Mouse (Mus musculus) cerebellum, postnatal 14 days (tissue): ENCODE measurements around the gene Gpr158.
A peak's percentile ranks its signal among the peaks of the same experiment; 100 is the strongest.
"Not testable (repeated sequence)": the region's sequence is repeated elsewhere in the genome, so short reads cannot be mapped to it uniquely, and the experiment has no call there.

Source experiments
- DNase-seq, 2 experiments: peaks; one replicate each; pipeline ENCODE4 v3.0.0; 2021; ENCODE audit warnings: mixed read lengths in 2 of 2

Gene Gpr158

DNA sequence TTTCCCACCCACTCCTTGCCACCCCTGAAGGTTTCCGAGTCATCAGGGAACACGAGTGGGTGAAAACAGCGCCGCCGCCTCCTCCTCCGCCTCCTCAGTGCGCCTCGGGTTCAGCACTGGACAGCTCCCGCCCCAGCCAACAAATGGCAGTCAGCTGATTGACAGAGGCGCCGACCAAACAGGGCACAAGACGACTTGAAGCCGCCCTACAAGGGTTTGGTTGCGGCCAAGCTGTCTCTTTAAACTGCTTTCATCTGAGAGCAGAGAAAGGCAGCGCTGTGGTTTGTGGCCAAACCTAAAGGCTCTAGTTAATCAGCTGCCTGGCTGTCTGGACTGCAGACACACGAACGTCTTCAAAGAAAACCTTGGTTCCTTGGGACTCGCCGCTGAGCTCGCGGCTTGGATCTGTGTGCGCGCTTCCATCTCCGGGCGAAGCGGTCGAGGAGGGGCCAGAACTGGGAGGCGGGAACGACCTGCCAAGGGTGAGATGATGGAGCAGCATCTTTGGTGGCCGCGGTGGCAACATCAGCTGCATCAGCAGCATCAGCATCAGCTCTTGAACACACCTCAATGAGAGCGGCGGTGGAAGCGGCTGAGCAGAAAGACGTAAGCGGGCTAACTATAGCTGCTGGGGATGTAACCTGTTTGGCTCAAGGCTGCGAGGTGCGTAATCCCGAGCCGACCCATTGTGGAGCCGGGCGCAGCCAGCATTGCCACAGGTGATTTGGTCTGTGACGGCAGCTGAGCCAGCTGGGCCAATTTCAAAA is at the start of gene Gpr158:
Gene Gpr158 (plus strand): TSS at position 198 of the 767 bp plus-strand sequence.
- peak; percentile 96 to 97 for DNase-seq

- DNase-seq: peak; percentile 75 to 86
Observed at GRCm38 (mm10) chr2:21343821-21344220, 23.5 kb upstream of the Gpr158 start.

DNA sequence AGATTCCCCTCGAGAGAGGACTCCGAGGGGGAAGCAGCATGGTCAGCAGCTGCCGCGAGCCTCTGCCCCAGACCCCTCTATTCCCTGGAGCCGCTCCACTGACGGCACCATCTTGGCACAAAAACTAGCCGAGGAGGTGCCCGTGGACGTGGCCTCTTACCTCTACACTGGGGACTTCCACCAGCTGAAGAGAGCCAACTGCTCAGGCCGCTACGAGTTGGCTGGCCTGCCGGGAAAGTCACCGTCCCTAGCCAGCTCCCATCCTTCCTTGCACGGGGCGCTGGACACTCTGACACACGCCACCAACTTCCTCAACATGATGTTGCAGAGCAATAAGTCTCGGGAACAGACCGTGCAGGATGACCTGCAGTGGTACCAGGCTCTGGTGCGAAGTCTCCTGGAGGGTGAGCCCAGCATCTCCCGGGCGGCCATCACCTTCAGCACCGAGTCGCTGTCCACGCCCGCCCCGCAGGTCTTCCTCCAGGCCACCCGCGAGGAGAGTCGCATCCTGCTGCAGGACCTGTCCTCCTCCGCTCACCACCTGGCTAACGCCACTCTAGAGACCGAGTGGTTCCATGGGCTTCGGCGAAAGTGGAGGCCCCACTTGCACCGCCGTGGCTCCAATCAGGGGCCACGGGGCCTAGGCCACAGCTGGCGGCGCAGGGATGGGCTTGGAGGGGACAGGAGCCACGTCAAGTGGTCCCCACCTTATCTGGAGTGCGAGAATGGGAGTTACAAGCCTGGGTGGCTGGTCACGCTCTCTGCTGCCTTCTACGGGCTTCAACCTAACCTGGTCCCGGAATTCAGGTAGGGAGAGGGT is 1.2 kb downstream of the Gpr158 start:
- DNase-seq: peak; percentile 54 to 64

- DNase-seq: peak in 1 of 2 experiments; percentile 20
Observed at GRCm38 (mm10) chr2:21369171-21369485, 1.8 kb downstream of the Gpr158 start.

GRCm38 (mm10) chr2:21369556-21369955 is 2.2 kb downstream of the Gpr158 start:
- DNase-seq: peak; percentile 49 to 68

DNA sequence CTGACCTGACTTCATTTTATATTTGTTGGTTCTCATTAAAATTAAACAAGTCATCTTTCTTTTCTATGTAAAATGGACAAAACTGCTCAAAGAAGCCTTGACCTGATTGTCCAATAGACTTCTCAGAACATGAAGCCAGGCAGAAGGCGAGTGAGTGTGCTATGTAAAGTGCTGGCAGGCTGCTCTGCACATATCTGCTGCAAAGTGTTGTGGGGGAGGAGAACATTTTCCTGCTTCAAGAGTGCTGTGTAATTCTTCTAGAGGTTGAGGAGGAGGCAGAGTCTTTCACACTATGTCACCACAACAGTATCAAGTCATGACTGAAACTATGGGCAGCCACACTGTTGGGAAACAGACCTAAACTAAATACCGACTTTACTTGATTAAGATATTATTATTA is 12.2 kb downstream of the Gpr158 start:
- no peak for DNase-seq

- DNase-seq: no peak
Observed at GRCm38 (mm10) chr2:21392727-21393126, 25.4 kb downstream of the Gpr158 start.

GRCm38 (mm10) chr2:21397347-21397746 is 30.0 kb downstream of the Gpr158 start:
- no peak for DNase-seq

- DNase-seq: no peak
Observed at GRCm38 (mm10) chr2:21399657-21400056, 32.3 kb downstream of the Gpr158 start.

DNA sequence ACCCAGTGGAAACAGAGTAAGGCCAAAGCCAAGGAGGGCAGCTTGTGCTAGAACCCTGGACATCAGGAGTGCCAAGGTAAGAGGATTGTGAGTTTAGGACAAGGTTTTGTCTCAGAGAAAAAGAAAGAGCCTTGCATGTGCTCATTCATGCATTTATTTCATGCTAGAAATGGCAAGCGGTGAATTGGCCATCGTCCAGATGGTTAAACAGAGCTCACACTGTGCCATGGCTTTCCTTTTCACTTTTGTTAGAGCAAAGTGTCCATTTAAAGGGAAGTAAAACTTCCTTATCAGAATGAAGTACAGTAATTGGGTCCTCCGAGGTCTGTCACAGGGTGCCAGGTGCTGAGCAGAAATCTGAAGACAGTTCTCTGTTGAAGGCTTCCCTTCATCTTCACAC is 38.3 kb downstream of the Gpr158 start:
- DNase-seq: peak; percentile 74 to 76

DNA sequence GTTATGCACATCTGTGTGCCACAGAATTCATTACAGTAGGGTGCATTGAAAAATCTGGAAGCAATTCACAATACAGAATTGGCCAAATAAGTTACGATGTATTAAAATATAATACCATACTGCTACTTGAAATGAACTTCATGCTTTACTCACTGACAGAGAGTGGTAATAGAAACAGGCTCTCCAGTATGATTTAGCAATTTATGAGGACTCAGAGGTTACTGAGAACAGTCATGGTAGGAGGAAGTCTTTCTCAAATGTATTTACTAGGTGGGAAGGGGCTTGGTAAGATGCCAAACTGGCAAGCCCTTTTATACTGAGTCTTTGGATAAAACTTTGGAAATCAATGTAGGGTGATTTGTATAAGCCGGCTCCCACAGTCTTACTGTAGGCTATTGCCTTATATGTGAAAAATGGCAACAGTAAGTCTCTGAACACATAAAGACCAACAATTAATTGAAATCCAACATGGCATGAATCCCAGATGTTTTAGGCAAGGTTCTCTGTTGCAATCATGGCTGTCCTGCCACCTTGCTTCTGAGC is 40.2 kb downstream of the Gpr158 start:
- no peak for DNase-seq

- no peak for DNase-seq
Observed at GRCm38 (mm10) chr2:21408821-21409220, 41.5 kb downstream of the Gpr158 start.

- DNase-seq: no peak
Observed at GRCm38 (mm10) chr2:21430288-21430687, 62.9 kb downstream of the Gpr158 start.

- peak; percentile 5 to 11 for DNase-seq
Observed at GRCm38 (mm10) chr2:21431182-21431581, 63.8 kb downstream of the Gpr158 start.

GRCm38 (mm10) chr2:21439626-21440025 is 72.3 kb downstream of the Gpr158 start:
- DNase-seq: no peak

- not testable (repeated sequence) for DNase-seq
Observed at GRCm38 (mm10) chr2:21460606-21461005, 93.3 kb downstream of the Gpr158 start.

DNA sequence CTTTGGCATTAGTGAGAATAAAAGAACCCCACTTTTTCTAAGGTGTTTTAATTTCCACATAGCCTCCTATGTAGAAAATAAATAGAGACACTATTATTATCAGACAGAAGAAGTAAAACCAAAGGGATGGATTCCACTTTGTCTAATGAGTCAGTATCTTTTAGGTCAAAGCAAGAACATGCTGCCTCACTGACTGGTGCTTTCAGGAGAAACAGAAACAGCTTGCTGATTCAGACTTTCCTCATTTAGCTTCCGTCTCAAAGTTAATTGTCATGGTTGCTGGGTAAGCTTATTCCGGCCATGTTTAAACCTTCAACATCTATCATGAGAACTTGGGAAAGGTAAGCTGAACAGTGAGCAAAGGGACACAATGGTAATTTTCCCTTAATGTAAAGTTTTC is 107.6 kb downstream of the Gpr158 start:
- no peak for DNase-seq

DNA sequence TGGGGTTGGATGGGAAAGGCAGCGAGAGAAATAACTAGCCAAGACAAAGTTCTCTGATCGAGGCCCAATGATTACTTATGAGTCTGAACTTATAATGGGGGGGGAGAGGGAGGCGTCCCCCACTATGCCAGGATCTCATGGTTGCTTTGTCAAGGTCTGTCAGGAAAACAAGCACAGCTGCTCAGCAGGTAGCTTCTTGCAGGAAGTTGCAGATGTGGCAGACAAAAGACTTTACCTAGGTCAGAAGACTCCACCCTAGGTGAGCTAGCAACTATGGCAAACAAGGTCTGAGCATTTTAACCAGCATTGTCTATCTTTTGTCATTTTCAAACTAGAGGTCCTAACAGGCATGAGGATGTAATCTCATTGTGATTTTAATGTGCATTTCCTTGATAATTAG is 129.5 kb downstream of the Gpr158 start:
- DNase-seq: no peak

DNA sequence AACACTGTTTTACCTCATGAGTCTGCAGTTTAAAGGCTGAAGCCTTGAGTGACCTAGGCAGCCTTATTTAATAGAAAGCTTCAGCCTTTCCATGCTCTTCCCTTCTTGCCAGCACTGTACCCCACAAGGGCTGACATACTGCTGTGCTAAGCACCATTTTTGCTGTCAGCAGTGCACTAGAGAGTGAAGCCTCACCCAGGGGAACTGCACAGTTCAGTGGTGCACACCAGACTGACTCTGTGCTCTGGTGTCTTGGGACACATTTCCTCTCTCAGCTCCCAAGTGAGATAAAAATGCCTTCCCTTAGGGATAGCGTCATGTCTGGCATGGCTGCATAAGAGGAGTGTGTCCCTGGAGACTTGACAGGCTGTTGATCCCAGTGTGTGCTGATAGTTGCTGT is 130.6 kb downstream of the Gpr158 start:
- DNase-seq: peak in 1 of 2 experiments; percentile 9

GRCm38 (mm10) chr2:21499399-21499798 is 132.1 kb downstream of the Gpr158 start:
- no peak for DNase-seq

GRCm38 (mm10) chr2:21507449-21507848 is 140.1 kb downstream of the Gpr158 start:
- no peak for DNase-seq

DNA sequence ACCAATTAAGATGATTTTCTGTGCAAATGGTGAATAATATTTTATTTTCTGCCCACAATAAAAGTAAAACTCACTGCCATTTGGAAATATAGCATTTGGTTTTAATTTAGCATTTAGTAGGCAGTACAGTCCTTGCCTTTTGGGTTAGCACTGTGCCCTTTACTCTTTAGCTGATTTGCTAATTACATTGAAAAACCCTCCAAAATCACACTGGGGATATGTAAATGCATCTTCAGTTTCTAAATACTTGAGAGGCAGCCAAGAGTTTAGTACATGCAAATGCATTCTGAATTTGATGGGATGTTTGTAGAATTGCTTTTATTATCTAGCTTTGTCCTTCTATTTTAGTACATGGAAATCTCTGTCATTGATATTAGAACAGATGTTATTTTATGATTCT is 163.4 kb downstream of the Gpr158 start:
- DNase-seq: no peak

DNA sequence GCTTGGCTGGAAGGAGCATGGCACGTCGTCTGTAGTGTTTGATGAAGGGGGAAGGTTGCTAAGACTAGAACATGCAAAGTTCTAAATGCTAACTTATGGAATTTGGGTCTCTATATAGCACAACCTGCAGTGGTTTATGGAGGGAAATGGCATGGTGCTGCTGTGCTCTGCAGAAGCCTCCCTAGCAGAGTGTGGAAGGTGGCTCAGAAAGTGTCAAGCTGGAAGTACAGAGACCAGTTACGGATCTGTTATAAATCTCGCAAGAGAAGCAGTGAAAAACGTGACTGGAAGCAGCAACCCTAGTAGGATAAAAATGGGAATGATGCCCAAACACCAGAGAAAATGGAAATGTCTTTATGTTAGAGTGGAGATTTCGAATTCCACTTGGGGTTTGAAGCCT is 251.8 kb downstream of the Gpr158 start:
- no peak for DNase-seq

- DNase-seq: peak; percentile 25 to 56
Observed at GRCm38 (mm10) chr2:21632136-21632535, 264.8 kb downstream of the Gpr158 start.
